Mouse (Mus musculus) embryonic fibroblast, embryonic 13.5 days (primary cell): ENCODE results near the gene Laptm5.

ENCODE experiments used
- CTCF ChIP-seq: IDR thresholded peaks from 2 replicates; pipeline ENCODE4 v1.5.1; 2011; ENCODE audit warnings: mild to moderate bottlenecking, control low read depth, low read length, moderate library complexity, borderline replicate concordance; ENCODE audit not compliant: insufficient read depth
- POLR2A ChIP-seq: IDR thresholded peaks from 2 replicates; pipeline ENCODE4 v1.6.1; 2011; ENCODE audit warnings: low read depth, mild to moderate bottlenecking, control low read depth, low read length, moderate library complexity

GRCm38 (mm10) chr4:130947094-130947647 is 34.2 kb downstream of the Laptm5 start:
- TF ChIP-seq CTCF (0 out of 2 replicates have a peak, but pooled peaks have one; percentile 11), POLR2A (no peak)
